Mouse (Mus musculus) megakaryocyte, adult 5-6 weeks (primary cell): Measurements from ENCODE around the gene Nup107. TPM values are rescaled to one million over a fixed set of nuclear protein-coding genes. Genes with fewer than 3 reads are reported as not detected.
A peak's percentile ranks its signal among the peaks of the same experiment; 100 is the strongest.

Source experiments
- ATAC-seq: 2 replicates; pipeline ENCODE4 v1.8.0; 2016; ENCODE audit warnings: mild to moderate bottlenecking, inconsistent platforms; ENCODE audit not compliant: poor library complexity, severe bottlenecking
- total RNA-seq, 2 experiments: library from RNA; stranded (forward) in 1 of 2; stranded (reverse) in 1 of 2; fragments of 153-499, 151-499 nt in 1 of 2; fragments of 221-1000, 200-1000 nt in 1 of 2; gene quantifications; 2 replicates each; pipeline versions ENCODE4 v1.2.3 to v1.2.4; 2015 to 2017

The Nup107 gene
- total RNA-seq (2015) = 50.3 and 50.9 TPM in 2 replicates
- 57.7 and 68.7 TPM in 2 replicates for total RNA-seq (2017)

DNA sequence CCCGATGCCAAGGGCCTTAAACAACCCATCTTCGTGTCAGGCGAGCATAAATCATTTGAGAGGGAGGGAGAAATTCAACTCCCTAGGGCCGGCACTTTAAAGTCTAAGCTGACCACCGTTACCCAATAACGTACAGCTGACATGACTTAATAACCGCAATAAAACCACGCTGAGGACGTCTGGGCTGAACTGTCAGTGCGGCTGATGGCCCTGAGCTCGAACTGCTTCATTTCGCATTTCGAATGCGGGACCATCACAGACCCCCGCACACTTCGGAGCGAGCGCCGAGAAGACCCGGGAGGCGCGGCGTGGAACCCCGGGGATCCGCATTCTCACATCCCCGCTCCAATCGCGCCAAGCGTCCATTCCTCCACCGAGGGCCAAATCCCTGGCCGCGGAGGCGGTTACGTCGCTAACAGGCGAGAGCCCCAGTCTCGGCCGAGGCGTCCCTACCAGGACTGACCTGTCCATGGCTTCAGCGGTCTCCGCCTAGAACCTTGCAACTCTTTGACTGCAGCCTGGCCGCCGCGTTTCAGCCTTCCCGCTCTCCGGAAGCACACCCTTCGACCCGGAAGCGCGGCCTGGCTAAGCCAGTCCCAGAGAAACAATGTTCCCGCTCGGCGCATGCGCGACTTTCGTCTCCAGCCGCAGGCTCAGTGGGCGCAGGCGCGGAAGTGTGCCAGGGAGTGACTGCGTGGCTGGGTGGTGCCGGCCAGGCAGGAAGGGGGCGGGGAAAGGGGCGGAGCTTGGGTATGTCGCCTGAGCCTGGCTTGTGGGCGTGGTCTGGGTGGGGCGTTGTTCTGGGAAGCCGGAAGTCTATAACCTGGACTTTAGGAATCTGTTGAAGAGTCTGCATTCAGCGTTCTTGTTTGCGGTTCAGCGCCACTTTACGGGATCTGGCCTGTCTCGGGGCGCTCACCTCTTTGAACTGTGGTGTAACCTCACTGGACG is at the start of gene Nup107:
Nup107 (minus strand) TSS at position 565 of the 951 bp plus-strand sequence.
- peak; percentile 90 for ATAC-seq

GRCm38 (mm10) chr10:117841765-117842164 is 49.3 kb upstream of the Nup107 start:
- no peak for ATAC-seq

DNA sequence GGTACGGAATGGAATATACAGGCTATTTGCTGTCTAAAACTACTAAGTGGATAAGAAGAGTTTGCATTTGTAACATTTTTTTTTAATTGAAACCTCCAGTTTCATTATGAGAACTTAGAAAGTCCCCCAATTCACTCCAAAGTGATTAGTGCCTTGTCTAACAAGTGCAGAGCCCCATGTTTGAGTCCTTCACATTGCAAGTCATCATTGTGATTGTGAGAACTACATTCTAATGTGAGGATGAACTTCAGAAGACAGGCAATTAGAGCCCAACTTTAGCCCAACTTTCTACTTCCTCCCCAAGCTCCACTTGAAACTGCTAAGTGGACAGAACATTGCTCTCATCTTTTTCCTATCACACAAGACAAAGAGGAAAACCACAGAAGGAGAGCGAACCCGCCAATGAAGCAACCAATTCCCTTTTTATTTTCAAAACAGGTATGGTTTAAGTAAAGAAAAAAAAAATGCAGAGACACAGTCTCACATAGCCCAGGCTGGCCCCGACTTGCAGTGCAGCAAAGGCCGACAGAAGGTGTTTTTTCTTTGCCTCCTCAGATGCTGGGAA is 48.0 kb upstream of the Nup107 start:
- ATAC-seq = peak; percentile 7; the same call in 1 of the 2 replicates

GRCm38 (mm10) chr10:117839737-117840136 is 47.2 kb upstream of the Nup107 start:
- no peak for ATAC-seq

GRCm38 (mm10) chr10:117838924-117839323 is 46.4 kb upstream of the Nup107 start:
- peak; percentile 25; the same call in 1 of the 2 replicates for ATAC-seq

GRCm38 (mm10) chr10:117836354-117836753 is 43.8 kb upstream of the Nup107 start:
- peak; percentile 80 for ATAC-seq

DNA sequence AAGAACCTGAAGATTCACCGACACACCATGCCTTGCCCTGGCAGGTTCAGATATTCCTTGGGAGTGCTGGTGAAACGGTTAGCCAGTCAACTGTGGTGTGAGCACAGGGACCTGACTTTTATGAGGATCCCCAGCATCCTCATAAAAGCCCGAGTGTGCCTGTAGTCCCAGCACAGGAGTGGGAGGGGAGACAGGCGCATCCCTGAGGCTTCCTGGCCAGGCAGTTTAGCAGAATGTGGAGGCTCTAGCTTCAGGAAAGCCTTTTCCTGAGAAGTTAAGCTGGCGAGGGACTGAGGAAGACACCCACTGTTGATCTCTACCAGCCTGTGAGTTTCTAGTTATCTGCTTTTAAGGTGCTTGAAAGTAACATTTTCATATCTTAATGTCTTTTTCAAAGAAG is 42.9 kb upstream of the Nup107 start:
- no peak for ATAC-seq

DNA sequence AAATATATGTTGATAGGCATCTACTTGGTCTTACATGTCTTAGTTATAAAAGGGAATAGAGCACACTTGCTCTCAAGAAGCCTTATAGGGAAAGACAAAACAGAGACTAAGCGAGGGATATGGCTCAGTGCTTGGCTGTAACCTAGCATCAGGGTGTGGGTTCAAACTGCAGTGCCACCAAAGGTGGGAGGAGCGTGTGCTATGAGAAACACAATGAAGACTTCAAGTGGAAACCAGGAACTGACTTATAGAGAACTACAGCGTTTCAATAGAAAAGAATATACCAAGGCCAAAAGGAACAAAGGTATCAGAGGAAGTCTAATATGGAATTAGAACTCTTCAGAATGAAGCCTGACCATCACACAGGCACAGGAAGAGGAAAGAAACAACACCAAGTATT is 38.3 kb upstream of the Nup107 start:
- ATAC-seq = peak; percentile 20

DNA sequence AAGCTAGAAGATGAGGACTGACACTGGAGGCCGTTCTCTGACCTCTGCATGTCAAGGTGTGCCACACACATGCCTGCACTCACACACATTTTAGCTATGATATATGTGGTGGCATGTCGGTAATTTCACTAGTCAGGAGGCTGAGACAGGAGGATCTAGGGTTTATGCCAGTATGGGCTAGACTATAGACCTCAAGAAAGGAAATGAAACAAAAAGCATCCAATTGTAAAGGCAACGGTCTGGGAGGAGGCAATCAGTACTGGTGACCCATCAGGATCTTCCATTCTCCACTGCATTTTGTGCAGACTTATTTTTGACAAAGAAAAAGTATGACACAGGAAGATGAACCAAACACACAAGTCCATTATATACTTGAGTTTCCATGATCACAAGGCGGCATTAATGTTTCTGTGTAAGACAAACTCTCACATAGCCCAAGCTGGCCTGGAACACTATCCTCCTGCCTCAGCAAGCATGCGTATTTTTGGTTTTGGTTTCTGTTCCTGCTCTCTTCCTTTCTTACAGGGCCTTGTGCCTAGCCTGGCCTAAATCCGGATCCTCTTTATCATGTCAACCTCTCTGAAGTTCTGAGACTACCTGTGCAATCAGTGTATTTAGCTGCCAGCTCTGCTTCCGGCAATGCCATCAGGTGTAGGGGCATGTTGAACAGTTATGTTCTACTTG is 37.1 kb upstream of the Nup107 start:
- peak; percentile 78 for ATAC-seq

DNA sequence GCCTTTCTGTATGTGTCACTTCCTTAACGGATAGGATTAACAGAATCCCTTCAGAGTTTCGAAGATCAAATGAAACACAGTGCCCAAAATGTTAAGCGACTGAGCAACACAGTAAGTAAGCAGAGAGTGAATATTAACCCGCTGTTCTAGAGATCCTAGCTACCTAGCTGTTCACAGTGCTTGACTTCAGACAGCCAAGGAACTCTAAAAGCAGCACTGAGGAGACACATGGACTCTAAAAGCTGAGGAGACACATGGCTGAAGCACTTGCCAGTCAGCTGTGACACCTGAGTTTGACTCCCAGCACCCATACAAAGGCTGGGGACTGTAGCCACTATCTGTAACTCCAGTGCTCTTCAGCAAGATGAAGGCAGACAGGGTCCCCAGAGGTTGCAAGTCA is 36.5 kb upstream of the Nup107 start:
- ATAC-seq = no peak

DNA sequence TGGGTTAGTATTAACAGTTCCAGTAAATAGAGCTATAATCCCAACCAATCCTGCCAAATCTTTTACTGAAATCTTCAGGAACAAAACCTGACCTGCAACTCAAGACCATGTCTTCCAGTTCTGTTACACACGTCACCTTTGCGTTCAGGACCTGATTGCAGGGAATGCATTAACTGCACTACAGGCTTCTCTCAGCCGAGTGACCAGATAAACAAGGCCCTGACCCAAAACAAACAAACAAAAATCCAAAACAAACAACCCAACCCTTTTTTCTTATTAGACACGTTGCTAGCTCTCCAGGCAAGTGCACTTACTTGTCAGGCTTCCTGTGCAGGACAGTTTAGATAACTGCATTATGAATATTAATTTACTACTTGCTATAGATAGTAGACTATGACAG is 36.0 kb upstream of the Nup107 start:
- ATAC-seq = no peak

GRCm38 (mm10) chr10:117824647-117825046 is 32.1 kb upstream of the Nup107 start:
- no peak for ATAC-seq

DNA sequence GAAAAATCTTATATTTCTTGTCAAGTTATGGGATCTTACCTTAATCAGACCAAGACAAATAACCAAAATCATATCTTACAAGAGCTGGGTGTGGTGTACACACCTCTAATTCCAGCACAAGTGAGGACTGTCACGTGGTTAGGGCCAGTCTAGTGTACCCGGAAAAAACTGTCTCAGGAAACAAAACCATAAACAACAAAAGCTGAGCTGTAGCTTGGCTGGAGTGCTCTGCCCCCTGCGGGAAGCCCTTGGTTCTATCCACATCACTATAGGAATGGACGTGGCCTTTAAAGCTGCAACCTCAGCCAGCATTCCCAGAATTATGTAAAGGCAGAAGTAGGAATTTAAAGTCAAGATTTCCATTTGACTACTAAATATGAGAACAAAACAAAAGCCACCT is 31.6 kb upstream of the Nup107 start:
- no peak for ATAC-seq

- no peak for ATAC-seq
Measured at GRCm38 (mm10) chr10:117823321-117823720, 30.8 kb upstream of the Nup107 start.

GRCm38 (mm10) chr10:117818600-117818999 is 26.1 kb upstream of the Nup107 start:
- ATAC-seq = peak; percentile 95

DNA sequence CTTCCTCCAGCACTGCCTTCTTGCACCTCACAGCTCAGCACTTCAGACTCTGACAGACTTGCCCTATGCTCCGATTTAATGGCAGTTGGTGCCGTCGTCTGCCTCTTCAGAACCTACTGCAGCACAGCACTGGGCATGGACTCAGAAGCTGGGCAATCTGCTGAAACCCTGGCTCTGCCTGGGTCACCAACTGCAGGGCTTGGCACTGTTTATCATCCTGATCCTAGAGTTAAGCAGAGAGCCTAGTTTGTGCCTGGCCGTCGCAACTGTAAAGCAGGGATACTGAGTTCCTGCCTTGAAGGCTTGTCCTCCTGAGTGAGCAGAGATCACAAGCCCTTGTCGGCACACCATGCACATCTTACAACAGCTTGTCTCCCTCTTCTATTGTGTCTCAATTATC is 24.2 kb upstream of the Nup107 start:
- no peak for ATAC-seq

- ATAC-seq = no peak
Measured at GRCm38 (mm10) chr10:117812501-117812900, 20.0 kb upstream of the Nup107 start.

DNA sequence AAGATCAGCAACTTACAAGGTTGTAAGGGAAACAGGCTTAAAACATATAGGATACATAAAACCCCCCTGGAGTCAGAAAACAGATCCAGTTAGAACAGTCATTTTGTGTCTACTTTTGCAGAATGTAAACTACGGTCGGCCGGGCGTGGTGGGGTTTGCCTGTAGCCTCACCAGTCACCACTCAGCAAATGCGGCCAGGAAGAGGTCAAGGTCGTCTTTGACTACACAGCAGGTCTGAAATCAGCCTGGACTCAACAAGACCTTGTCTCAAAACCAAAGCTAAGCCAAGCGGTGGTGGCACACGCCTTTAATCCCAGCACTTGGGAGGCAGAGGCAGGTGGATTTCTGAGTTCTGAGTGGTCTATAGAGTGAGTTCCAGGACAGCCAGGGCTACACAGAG is 19.1 kb upstream of the Nup107 start:
- ATAC-seq = no peak

- ATAC-seq = no peak
Measured at GRCm38 (mm10) chr10:117810506-117810905, 18.0 kb upstream of the Nup107 start.

GRCm38 (mm10) chr10:117808068-117808467 is 15.6 kb upstream of the Nup107 start:
- ATAC-seq = peak; percentile 67

DNA sequence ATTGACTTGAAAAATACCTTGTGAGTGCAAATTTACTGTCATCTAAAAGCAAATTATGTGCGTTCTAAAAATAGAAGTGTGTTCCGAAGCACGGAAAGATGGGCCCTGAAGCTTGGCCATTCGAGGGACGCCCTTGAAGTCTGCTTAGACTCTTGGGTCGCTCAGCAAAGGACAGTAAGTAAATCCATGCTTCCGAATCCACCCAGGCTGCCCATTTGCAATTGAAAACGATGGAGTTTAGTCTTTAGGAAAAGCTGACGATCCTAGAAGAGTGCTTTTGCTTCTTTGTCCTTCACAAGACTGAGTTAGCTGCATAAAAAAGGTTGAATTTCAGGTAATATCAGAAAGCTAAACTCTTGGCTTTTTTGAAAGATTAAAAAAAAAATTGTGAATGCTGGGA is 13.4 kb upstream of the Nup107 start:
- ATAC-seq = no peak
